Comparison of ENCODE assay signal across 17 mouse cellular contexts in the genomic region with DNA sequence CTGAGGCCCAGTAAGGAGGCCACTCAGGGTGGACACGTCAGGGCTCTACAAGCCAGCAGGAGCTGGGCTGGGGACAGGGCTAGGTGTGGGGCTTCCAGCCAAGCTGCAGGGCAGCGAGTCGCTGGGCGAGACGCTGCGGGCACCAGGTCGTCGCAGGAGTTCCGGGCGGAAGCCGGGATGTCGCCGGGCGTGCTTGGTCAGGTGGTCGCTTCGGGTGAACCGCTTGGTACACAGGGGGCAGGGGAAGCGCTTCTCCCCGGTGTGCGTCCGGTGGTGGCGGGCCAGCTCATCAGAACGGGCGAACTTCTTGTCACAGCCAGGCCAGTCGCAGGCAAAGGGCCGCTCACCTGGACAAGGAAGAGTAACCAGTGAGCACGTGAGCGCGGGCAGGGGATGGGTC. TPM values are rescaled to one million over a fixed set of nuclear protein-coding genes. Genes with fewer than 3 reads are reported as not detected.
DNase-seq lines count a peak whose midpoint lies in the region; ATAC-seq and TF ChIP-seq lines count a peak whose summit lies in the region.
"Had no signal": no experiment of that assay in that cellular context is flagged by ENCODE, and none has a peak within 500 bp of the region (broad histone marks: within the 10 kb centered on the region; RNA-seq: fewer than 3 reads in every experiment).

No protein-coding gene starts in this region.

- no peak for ATAC-seq in forebrain, postnatal 0 days
- no peak for ATAC-seq in hindbrain, embryonic 14.5 days (ENCODE audit: low FRiP score)
- no peak for ATAC-seq in hindbrain, embryonic 16.5 days
- ATAC-seq in liver, embryonic 13.5 days (ENCODE audit: low read depth), result no peak
- no peak for ATAC-seq in kidney, embryonic 16.5 days (ENCODE audit: low FRiP score, low TSS enrichment)

- no peak for DNase-seq in forebrain, embryonic 10.5 days (ENCODE audit: extremely low spot score, low spot score)
- DNase-seq in forebrain, postnatal 0 days, result no peak
- DNase-seq in hindbrain, embryonic 14.5 days (ENCODE audit: low spot score), result no peak
- no peak for DNase-seq in liver, embryonic 13.5 days
- DNase-seq in right cerebral cortex, adult 18-20 months, result no peak
- DNase-seq: cerebellum, adult 9-10 months; gastrocnemius, postnatal 14 days; right cerebral cortex, postnatal 4 days; thymus, postnatal 14 days had no signal

- H3K4me2 ChIP-seq in forebrain, postnatal 0 days (ENCODE audit: low read depth), result no peak overlapping the region
- no peak overlapping the region for H3K4me2 ChIP-seq in hindbrain, embryonic 14.5 days (replicated peaks)
- no peak overlapping the region for H3K4me2 ChIP-seq in hindbrain, embryonic 16.5 days (ENCODE audit: low read length)
- peak overlapping the region; percentile 100 for H3K4me2 ChIP-seq in liver, embryonic 13.5 days
- no peak overlapping the region for H3K4me2 ChIP-seq in kidney, embryonic 16.5 days (replicated peaks; ENCODE audit: low read depth, low read length)
- H3K4me2 ChIP-seq: hindbrain, embryonic 15.5 days had no signal

- no peaks in the 10 kb centered on the region for H3K9me3 ChIP-seq in forebrain, embryonic 10.5 days
- H3K9me3 ChIP-seq in forebrain, postnatal 0 days (ENCODE audit: low read length), result no peaks in the 10 kb centered on the region
- H3K9me3 ChIP-seq in hindbrain, embryonic 14.5 days (ENCODE audit: control insufficient read depth, low read length), result no peaks in the 10 kb centered on the region
- H3K9me3 ChIP-seq in hindbrain, embryonic 16.5 days (ENCODE audit: control insufficient read depth, low read length), result no peaks in the 10 kb centered on the region
- no peaks in the 10 kb centered on the region for H3K9me3 ChIP-seq in E14TG2a.4 (ENCODE audit: low read length)
- no peaks in the 10 kb centered on the region for H3K9me3 ChIP-seq in liver, embryonic 13.5 days (replicated peaks)
- H3K9me3 ChIP-seq in kidney, embryonic 16.5 days (ENCODE audit: low read length), result no peaks in the 10 kb centered on the region
- H3K9me3 ChIP-seq: embryonic facial prominence, embryonic 13.5 days; hindbrain, embryonic 15.5 days had no signal

- no peak overlapping the region for H3K9ac ChIP-seq in forebrain, postnatal 0 days
- H3K9ac ChIP-seq in hindbrain, embryonic 14.5 days, result 0 out of 2 replicates have a peak overlapping the region, but pooled peaks have one; percentile 16
- H3K9ac ChIP-seq in hindbrain, embryonic 16.5 days (ENCODE audit: low read depth, low read length), result no peak overlapping the region
- peak overlapping the region; percentile 61 for H3K9ac ChIP-seq in liver, embryonic 13.5 days
- H3K9ac ChIP-seq in kidney, embryonic 16.5 days (replicated peaks; ENCODE audit: low read length), result no peak overlapping the region
- H3K9ac ChIP-seq: embryonic facial prominence, embryonic 13.5 days; hindbrain, embryonic 15.5 days had no signal

- no peak for TF ChIP-seq CTCF in forebrain, postnatal 0 days (IDR thresholded peaks at IDR 0.05; ENCODE audit: low read depth)
- no peak for TF ChIP-seq CTCF in E14TG2a.4 (conservative IDR thresholded peaks at IDR 0.05; ENCODE audit: low read length)

- 94% methylated on average over 29 of the region's 29 CpGs for WGBS in forebrain, embryonic 10.5 days
- WGBS in forebrain, postnatal 0 days, result 95% methylated on average over 29 of the region's 29 CpGs
- WGBS in hindbrain, embryonic 14.5 days, result 96% methylated on average over 29 of the region's 29 CpGs
- 92% methylated on average over 29 of the region's 29 CpGs for WGBS in hindbrain, embryonic 16.5 days
- WGBS in liver, embryonic 13.5 days (ENCODE audit: insufficient replicate concordance), result 95% methylated on average over 29 of the region's 29 CpGs
- 93% methylated on average over 27 of the region's 29 CpGs for WGBS in kidney, embryonic 16.5 days

- no peaks in the 10 kb centered on the region for H3K27me3 ChIP-seq in forebrain, embryonic 10.5 days (ENCODE audit: poor library complexity, severe bottlenecking)
- no peaks in the 10 kb centered on the region for H3K27me3 ChIP-seq in forebrain, postnatal 0 days (ENCODE audit: insufficient read depth, low read length)
- H3K27me3 ChIP-seq in hindbrain, embryonic 14.5 days (ENCODE audit: control insufficient read depth, insufficient read depth, low read length), result no peaks in the 10 kb centered on the region
- H3K27me3 ChIP-seq in hindbrain, embryonic 16.5 days (replicated peaks; ENCODE audit: control insufficient read depth, insufficient read depth, low read length), result no peaks in the 10 kb centered on the region
- no peaks in the 10 kb centered on the region for H3K27me3 ChIP-seq in E14TG2a.4 (ENCODE audit: insufficient read depth, low read length)
- H3K27me3 ChIP-seq in liver, embryonic 13.5 days, result no peaks in the 10 kb centered on the region
- H3K27me3 ChIP-seq in kidney, embryonic 16.5 days (ENCODE audit: insufficient read depth, low read length), result no peaks in the 10 kb centered on the region
- H3K27me3 ChIP-seq: embryonic facial prominence, embryonic 13.5 days; hindbrain, embryonic 15.5 days had no signal

- H3K4me1 ChIP-seq in forebrain, embryonic 10.5 days, result peaks cover 68% of the 10 kb centered on the region
- H3K4me1 ChIP-seq in forebrain, postnatal 0 days (ENCODE audit: insufficient read depth), result peaks cover 21% of the 10 kb centered on the region
- H3K4me1 ChIP-seq in hindbrain, embryonic 14.5 days (replicated peaks; ENCODE audit: control insufficient read depth, insufficient read depth, low read length), result peaks cover 26% of the 10 kb centered on the region
- H3K4me1 ChIP-seq in hindbrain, embryonic 16.5 days (ENCODE audit: control insufficient read depth, insufficient read depth, low read depth, low read length), result peaks cover 34% of the 10 kb centered on the region
- H3K4me1 ChIP-seq in E14TG2a.4 (replicated peaks; ENCODE audit: low read depth, low read length), result peaks cover 97% of the 10 kb centered on the region
- H3K4me1 ChIP-seq in liver, embryonic 13.5 days (replicated peaks), result peaks cover 80% of the 10 kb centered on the region
- peaks cover 34% of the 10 kb centered on the region for H3K4me1 ChIP-seq in kidney, embryonic 16.5 days (ENCODE audit: insufficient read depth, low read length)

- peak overlapping the region; percentile 22; the same call in 1 of the 2 replicates for H3K4me3 ChIP-seq in forebrain, embryonic 10.5 days
- no peak overlapping the region for H3K4me3 ChIP-seq in forebrain, postnatal 0 days (ENCODE audit: low read depth, low read length)
- H3K4me3 ChIP-seq in hindbrain, embryonic 14.5 days (replicated peaks; ENCODE audit: low read length), result no peak overlapping the region
- no peak overlapping the region for H3K4me3 ChIP-seq in hindbrain, embryonic 16.5 days (ENCODE audit: low read length)
- peak overlapping the region; percentile 72 for H3K4me3 ChIP-seq in E14TG2a.4 (replicated peaks; ENCODE audit: low read length)
- peak overlapping the region; percentile 96 for H3K4me3 ChIP-seq in liver, embryonic 13.5 days (replicated peaks)
- no peak overlapping the region for H3K4me3 ChIP-seq in kidney, embryonic 16.5 days (ENCODE audit: low read length)
- H3K4me3 ChIP-seq: embryonic facial prominence, embryonic 13.5 days; hindbrain, embryonic 15.5 days had no signal

- H3K36me3 ChIP-seq in forebrain, embryonic 10.5 days (replicated peaks), result peaks cover 35% of the 10 kb centered on the region
- H3K36me3 ChIP-seq in forebrain, postnatal 0 days (ENCODE audit: insufficient read depth), result 0 out of 2 replicates have a peak, but pooled peaks cover 7% of the 10 kb centered on the region
- peaks cover 13% of the 10 kb centered on the region for H3K36me3 ChIP-seq in hindbrain, embryonic 14.5 days (replicated peaks; ENCODE audit: control insufficient read depth, insufficient read depth)
- peaks cover 6% of the 10 kb centered on the region; the same call in 1 of the 2 replicates for H3K36me3 ChIP-seq in hindbrain, embryonic 16.5 days (ENCODE audit: control insufficient read depth, insufficient read depth, low read length)
- peaks cover 54% of the 10 kb centered on the region for H3K36me3 ChIP-seq in E14TG2a.4 (ENCODE audit: insufficient read depth, low read length)
- H3K36me3 ChIP-seq in liver, embryonic 13.5 days, result peaks cover 42% of the 10 kb centered on the region
- 0 out of 2 replicates have a peak, but pooled peaks cover 8% of the 10 kb centered on the region for H3K36me3 ChIP-seq in kidney, embryonic 16.5 days (ENCODE audit: insufficient read depth, low read length)

- peak overlapping the region; percentile 85; the same call in 1 of the 2 replicates for H3K27ac ChIP-seq in forebrain, embryonic 10.5 days
- H3K27ac ChIP-seq in forebrain, postnatal 0 days (ENCODE audit: low read depth, low read length), result no peak overlapping the region
- no peak overlapping the region for H3K27ac ChIP-seq in hindbrain, embryonic 14.5 days
- no peak overlapping the region for H3K27ac ChIP-seq in hindbrain, embryonic 16.5 days (ENCODE audit: low read depth, low read length)
- peak overlapping the region; percentile 82 for H3K27ac ChIP-seq in liver, embryonic 13.5 days
- H3K27ac ChIP-seq in kidney, embryonic 16.5 days (ENCODE audit: low read length), result no peak overlapping the region
- H3K27ac ChIP-seq: embryonic facial prominence, embryonic 13.5 days; hindbrain, embryonic 15.5 days had no signal

RNA-seq across cellular contexts. Expression of a gene that starts 7.5 kb away (rescaled TPM):
- polyA plus RNA-seq in forebrain, embryonic 10.5 days (2016; fragmentation: Nextera tagmentation; extraction: Ambion mirVana), result 32.8 and 34.8 TPM in 2 replicates
- 40.3 and 41.9 TPM in 2 replicates for total RNA-seq in forebrain, postnatal 0 days (2014; rRNA removed)
- polyA plus RNA-seq in forebrain, postnatal 0 days (2015; fragmentation: Nextera tagmentation; extraction: Ambion mirVana), result 27.9 and 30.5 TPM in 2 replicates
- polyA plus RNA-seq in hindbrain, embryonic 14.5 days (2014; fragmentation: Nextera tagmentation; extraction: Ambion mirVana), result 29.0 and 30.8 TPM in 2 replicates
- polyA plus RNA-seq in hindbrain, embryonic 16.5 days (2015; fragmentation: Nextera tagmentation; extraction: Ambion mirVana), result 25.8 and 26.5 TPM in 2 replicates
- 13.4 and 13.8 TPM in 2 replicates for polyA plus RNA-seq in liver, embryonic 13.5 days (2015; fragmentation: Nextera tagmentation; extraction: Ambion mirVana)
- 27.2 and 29.8 TPM in 2 replicates for polyA plus RNA-seq in kidney, embryonic 16.5 days (2015; fragmentation: Nextera tagmentation; extraction: Ambion mirVana)

RNA-seq across cellular contexts. Expression of a gene that starts 8.2 kb away (rescaled TPM):
- polyA plus RNA-seq in forebrain, embryonic 10.5 days (2016; fragmentation: Nextera tagmentation; extraction: Ambion mirVana), result 7.4 and 7.5 TPM in 2 replicates
- 17.9 and 18.7 TPM in 2 replicates for total RNA-seq in forebrain, postnatal 0 days (2014; rRNA removed)
- 13.3 and 14.1 TPM in 2 replicates for polyA plus RNA-seq in forebrain, postnatal 0 days (2015; fragmentation: Nextera tagmentation; extraction: Ambion mirVana)
- polyA plus RNA-seq in hindbrain, embryonic 14.5 days (2014; fragmentation: Nextera tagmentation; extraction: Ambion mirVana), result 5.1 and 5.3 TPM in 2 replicates
- polyA plus RNA-seq in hindbrain, embryonic 16.5 days (2015; fragmentation: Nextera tagmentation; extraction: Ambion mirVana), result 5.1 and 5.8 TPM in 2 replicates
- 13.4 and 14.1 TPM in 2 replicates for polyA plus RNA-seq in liver, embryonic 13.5 days (2015; fragmentation: Nextera tagmentation; extraction: Ambion mirVana)
- polyA plus RNA-seq in kidney, embryonic 16.5 days (2015; fragmentation: Nextera tagmentation; extraction: Ambion mirVana), result 10.4 and 11.6 TPM in 2 replicates

RNA-seq across cellular contexts. Expression of a gene that starts 21.3 kb away (rescaled TPM):
- polyA plus RNA-seq in forebrain, embryonic 10.5 days (2016; fragmentation: Nextera tagmentation; extraction: Ambion mirVana), result 71.8 and 75.5 TPM in 2 replicates
- 156 and 201 TPM in 2 replicates for total RNA-seq in forebrain, postnatal 0 days (2014; rRNA removed)
- polyA plus RNA-seq in forebrain, postnatal 0 days (2015; fragmentation: Nextera tagmentation; extraction: Ambion mirVana), result 154 and 155 TPM in 2 replicates
- 157 and 174 TPM in 2 replicates for polyA plus RNA-seq in hindbrain, embryonic 14.5 days (2014; fragmentation: Nextera tagmentation; extraction: Ambion mirVana)
- polyA plus RNA-seq in hindbrain, embryonic 16.5 days (2015; fragmentation: Nextera tagmentation; extraction: Ambion mirVana), result 127 and 130 TPM in 2 replicates
- 45.1 and 51.7 TPM in 2 replicates for polyA plus RNA-seq in liver, embryonic 13.5 days (2015; fragmentation: Nextera tagmentation; extraction: Ambion mirVana)
- polyA plus RNA-seq in kidney, embryonic 16.5 days (2015; fragmentation: Nextera tagmentation; extraction: Ambion mirVana), result 86.5 and 89.2 TPM in 2 replicates

RNA-seq across cellular contexts. Expression of a gene that starts 30.0 kb away (rescaled TPM):
- 0.51 and 0.71 TPM in 2 replicates for polyA plus RNA-seq in forebrain, embryonic 10.5 days (2016; fragmentation: Nextera tagmentation; extraction: Ambion mirVana)
- 0.05 and 0.38 TPM in 2 replicates for total RNA-seq in forebrain, postnatal 0 days (2014; rRNA removed)
- polyA plus RNA-seq in forebrain, postnatal 0 days (2015; fragmentation: Nextera tagmentation; extraction: Ambion mirVana), result 0.16 and 0.46 TPM in 2 replicates
- polyA plus RNA-seq in hindbrain, embryonic 14.5 days (2014; fragmentation: Nextera tagmentation; extraction: Ambion mirVana), result 0.87 and 1.1 TPM in 2 replicates
- polyA plus RNA-seq in hindbrain, embryonic 16.5 days (2015; fragmentation: Nextera tagmentation; extraction: Ambion mirVana), result 1.5 and 1.6 TPM in 2 replicates
- 0.02 and 0.03 TPM in 2 replicates for polyA plus RNA-seq in liver, embryonic 13.5 days (2015; fragmentation: Nextera tagmentation; extraction: Ambion mirVana)
- 0.32 and 0.34 TPM in 2 replicates for polyA plus RNA-seq in kidney, embryonic 16.5 days (2015; fragmentation: Nextera tagmentation; extraction: Ambion mirVana)
- total RNA-seq: gastrocnemius, postnatal 14 days; heart, adult 8-10 months; megakaryocyte-erythroid progenitor cell, adult 5-6 weeks had no signal
- polyA plus RNA-seq: heart, postnatal 0 days had no signal

RNA-seq across cellular contexts. Expression of a gene that starts 33.8 kb away (rescaled TPM):
- polyA plus RNA-seq in forebrain, embryonic 10.5 days (2016; fragmentation: Nextera tagmentation; extraction: Ambion mirVana), result 91.5 and 93.0 TPM in 2 replicates
- total RNA-seq in forebrain, postnatal 0 days (2014; rRNA removed), result 21.0 and 24.1 TPM in 2 replicates
- 86.8 and 87.9 TPM in 2 replicates for polyA plus RNA-seq in forebrain, postnatal 0 days (2015; fragmentation: Nextera tagmentation; extraction: Ambion mirVana)
- 63.1 and 64.5 TPM in 2 replicates for polyA plus RNA-seq in hindbrain, embryonic 14.5 days (2014; fragmentation: Nextera tagmentation; extraction: Ambion mirVana)
- 73.6 and 80.8 TPM in 2 replicates for polyA plus RNA-seq in hindbrain, embryonic 16.5 days (2015; fragmentation: Nextera tagmentation; extraction: Ambion mirVana)
- 52.0 and 54.6 TPM in 2 replicates for polyA plus RNA-seq in liver, embryonic 13.5 days (2015; fragmentation: Nextera tagmentation; extraction: Ambion mirVana)
- 113 and 117 TPM in 2 replicates for polyA plus RNA-seq in kidney, embryonic 16.5 days (2015; fragmentation: Nextera tagmentation; extraction: Ambion mirVana)

Comparison
In these comparisons a context has a peak if more than half of its experiments do, and no peak if none do; other contexts are left out.
1. H3K27ac ChIP-seq: peak in forebrain, embryonic 10.5 days (single experiment) and liver, embryonic 13.5 days (single experiment); none in forebrain, postnatal 0 days (single experiment), hindbrain, embryonic 14.5 days (single experiment), hindbrain, embryonic 16.5 days (single experiment) and kidney, embryonic 16.5 days (single experiment).
2. H3K4me3 ChIP-seq: peak in forebrain, embryonic 10.5 days (single experiment), E14TG2a.4 (single experiment) and liver, embryonic 13.5 days (single experiment); none in forebrain, postnatal 0 days (single experiment), hindbrain, embryonic 14.5 days (single experiment), hindbrain, embryonic 16.5 days (single experiment) and kidney, embryonic 16.5 days (single experiment).
3. H3K9ac ChIP-seq: peak in hindbrain, embryonic 14.5 days (single experiment) and liver, embryonic 13.5 days (single experiment); none in forebrain, postnatal 0 days (single experiment), hindbrain, embryonic 16.5 days (single experiment) and kidney, embryonic 16.5 days (single experiment).